Mouse (Mus musculus) G1E-ER4 (cell line): Measurements from ENCODE around the gene Sdk2. TPM values are rescaled to one million over a fixed set of nuclear protein-coding genes. Genes with fewer than 3 reads are reported as not detected.

ENCODE experiments used
- GATA1 ChIP-seq: IDR thresholded peaks from one replicate; pipeline ENCODE4 v1.8.0; 2012; ENCODE audit warnings: low read length, inconsistent platforms
- polyA plus RNA-seq: library from polyadenylated mRNA; stranded (reverse); fragments of >175 nt; gene quantifications from 2 replicates; pipeline ENCODE4 v1.2.3, GENCODE M21; 2012

Sdk2 gene
- polyA plus RNA-seq, 1 experiment: 0.01 TPM

GRCm38 (mm10) chr11:113726994-113727888, 339.6 kb downstream of the Sdk2 start:
- TF ChIP-seq GATA1: no peak
